Mouse (Mus musculus) liver, embryonic 12.5 days (tissue): ENCODE data around the gene Fgfbp1. TPM values are rescaled to one million over a fixed set of nuclear protein-coding genes. Genes with fewer than 3 reads are reported as not detected.

ENCODE experiments used
- polyA plus RNA-seq: library from polyadenylated mRNA; unstranded; fragments of >200 nt; fragmentation: Nextera tagmentation; extraction: Ambion mirVana; gene quantifications from 2 replicates; pipeline ENCODE4 v1.2.1, GENCODE M21; 2016

Gene Fgfbp1
- polyA plus RNA-seq, 1 experiment from 2014 or later, result not detected

Other genes with a start within 250 kb of the Fgfbp1 start
- 0.20 and 0.26 TPM in 2 replicates for gene Bst1, start 162.9 kb downstream of the Fgfbp1 start, polyA plus RNA-seq
- gene Fbxl5, start 160.1 kb downstream of the Fgfbp1 start, polyA plus RNA-seq, result 26.7 and 27.3 TPM in 2 replicates
- gene Cd38, start 113.2 kb downstream of the Fgfbp1 start, polyA plus RNA-seq, result 13.2 and 13.9 TPM in 2 replicates
- 0.76 TPM in 1 of 2 replicates, not detected in the other for gene Gm7879, start 68.6 kb downstream of the Fgfbp1 start, polyA plus RNA-seq
- 11.9 and 13.0 TPM in 2 replicates for gene Prom1, start 120.3 kb upstream of the Fgfbp1 start, polyA plus RNA-seq
- gene Tapt1, start 244.8 kb upstream of the Fgfbp1 start, polyA plus RNA-seq, result 46.0 and 48.3 TPM in 2 replicates